Mouse (Mus musculus) layer of hippocampus, postnatal 14 days (tissue): ENCODE measurements at regions not wholly inside any gene's neighbourhood (a gene's known extent, or its start where the extent isn't known, plus 50 kb on each side); places are given as distances from the start of the nearest gene placed in this dataset.

Experiments used
- DNase-seq, 2 experiments: peaks; one replicate each; pipeline ENCODE4 v3.0.0; 2021 to 2022; ENCODE audit warnings: low spot score in 2 of 2, mixed read lengths in 1 of 2

GRCm38 (mm10) chr16:61546043-61546442 lies 940.7 kb upstream of the Epha6 start:
- DNase-seq, result peak in 1 of 2 experiments; percentile 44

GRCm38 (mm10) chr16:61534775-61535174 lies 929.4 kb upstream of the Epha6 start:
- DNase-seq, result no peak
